Mouse (Mus musculus) intestine, postnatal 0 days (tissue): ENCODE measurements at regions not wholly inside any gene's neighbourhood (a gene's known extent, or its start where the extent isn't known, plus 50 kb on each side); places are given as distances from the start of the nearest gene placed in this dataset.

Source experiments
- ATAC-seq: fragments of 200-750 bp; cut with Nextera tagmentation; 2 replicates; pipeline ENCODE4 v1.8.0; 2017; ENCODE audit warnings: mild to moderate bottlenecking, moderate TSS enrichment, moderate library complexity
- H3K27ac ChIP-seq: fragments of 300-500 bp; sonication (generic); 2 replicates; pipeline ENCODE4 v1.5.1; 2014; ENCODE audit warnings: mild to moderate bottlenecking, low read depth, low read length, moderate library complexity
- H3K27me3 ChIP-seq: fragments of 300-500 bp; sonication (generic); replicated peaks from 2 replicates; pipeline ENCODE4 v1.6.1; 2014; ENCODE audit warnings: low read length, mixed read lengths; ENCODE audit not compliant: control insufficient read depth, insufficient read depth
- H3K36me3 ChIP-seq: fragments of 300-500 bp; sonication (generic); 2 replicates; pipeline ENCODE4 v1.6.1; 2014; ENCODE audit warnings: mild to moderate bottlenecking, moderate library complexity; ENCODE audit not compliant: control insufficient read depth, insufficient read depth
- H3K4me1 ChIP-seq: fragments of 300-500 bp; sonication (generic); replicated peaks from 2 replicates; pipeline ENCODE4 v1.6.1; 2014; ENCODE audit warnings: antibody characterized with exemption, low read length, mixed read lengths; ENCODE audit not compliant: control insufficient read depth, insufficient read depth
- H3K4me2 ChIP-seq: fragments of 300-500 bp; sonication (generic); replicated peaks from 2 replicates; pipeline ENCODE4 v1.6.1; 2014; ENCODE audit warnings: low read depth, mild to moderate bottlenecking, moderate library complexity
- H3K4me3 ChIP-seq: fragments of 300-500 bp; sonication (generic); 2 replicates; pipeline ENCODE4 v1.5.1; 2014; ENCODE audit warnings: low read depth, low read length
- H3K9ac ChIP-seq: fragments of 300-500 bp; sonication (generic); 2 replicates; pipeline ENCODE4 v1.6.1; 2014; ENCODE audit warnings: mild to moderate bottlenecking, low read depth, low read length
- H3K9me3 ChIP-seq: fragments of 300-500 bp; sonication (generic); 2 replicates; pipeline ENCODE4 v1.6.1; 2016; ENCODE audit warnings: mixed run types; ENCODE audit not compliant: control insufficient read depth
- CTCF ChIP-seq: sonication (generic); IDR thresholded peaks from 2 replicates; pipeline ENCODE4 v1.5.1; 2016; ENCODE audit warnings: low read depth, mild to moderate bottlenecking, control low read depth, antibody characterized with exemption, moderate library complexity
- WGBS: fragments of 180-500 bp; shearing (Covaris S2); extraction: QIAGEN DNeasy Blood & Tissue Kit; methylation state at CpG from one replicate; pipeline ENCODE4 v1.1.7; 2014; 5-methylcytosine and 5-hydroxymethylcytosine counted together

DNA sequence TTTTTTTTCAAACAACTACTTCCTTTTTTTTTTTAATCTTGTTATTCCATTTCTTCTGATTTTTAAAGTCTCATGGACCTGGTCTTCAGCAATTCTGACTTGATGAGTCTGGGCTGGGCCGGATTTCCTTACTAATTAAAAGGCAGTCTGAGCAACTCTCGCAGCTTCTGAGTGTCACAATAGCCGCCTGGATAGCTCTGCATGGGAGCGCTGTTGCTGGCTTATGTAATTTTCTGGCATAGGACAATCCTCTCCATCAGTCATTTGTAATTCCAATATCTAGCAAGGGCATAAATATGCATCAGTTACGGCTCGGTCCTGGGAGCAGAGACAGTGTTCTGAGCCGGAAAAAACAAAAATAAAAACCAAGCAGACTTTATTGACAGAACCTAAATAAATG, 165.5 kb upstream of the Runx1 start:
- no peak overlapping the region for H3K9ac ChIP-seq
- no peaks in the 10 kb centered on the region for H3K36me3 ChIP-seq
- no peaks in the 10 kb centered on the region for H3K4me1 ChIP-seq
- no peaks in the 10 kb centered on the region for H3K9me3 ChIP-seq
- TF ChIP-seq CTCF = no peak
- peaks cover 8% of the 10 kb centered on the region; the same call in 1 of the 2 replicates for H3K27me3 ChIP-seq
- 77% methylated on average over 7 of the region's 7 CpGs for WGBS
- H3K4me3 ChIP-seq = no peak overlapping the region
- H3K27ac ChIP-seq = no peak overlapping the region
- ATAC-seq = no peak
- no peak overlapping the region for H3K4me2 ChIP-seq

DNA sequence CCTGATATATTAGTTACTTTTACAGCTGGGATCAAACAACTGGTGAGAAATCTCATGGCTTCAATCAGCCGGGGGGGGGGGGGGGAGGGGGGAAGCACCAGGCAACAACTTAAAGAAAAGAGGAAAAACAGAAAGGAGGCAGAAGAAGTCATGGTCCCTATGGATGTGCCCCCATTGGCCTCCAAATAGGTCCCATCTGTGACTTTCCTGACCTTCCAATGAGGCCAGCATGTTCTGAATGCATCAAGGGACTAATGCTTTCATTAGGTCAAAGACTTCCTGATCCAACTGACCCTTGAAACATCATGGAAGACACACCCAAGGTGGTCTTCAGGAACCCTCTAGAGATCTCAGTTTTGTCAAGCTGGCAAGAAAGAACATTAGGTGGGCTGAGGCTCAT, 162.5 kb upstream of the Runx1 start:
- Histone ChIP-seq H3K9ac (no peak overlapping the region), H3K4me2 (no peak overlapping the region), H3K27ac (no peak overlapping the region), H3K36me3 (no peaks in the 10 kb centered on the region), H3K4me1 (no peaks in the 10 kb centered on the region), H3K27me3 (no peaks in the 10 kb centered on the region), H3K4me3 (no peak overlapping the region), H3K9me3 (no peaks in the 10 kb centered on the region)
- no peak for ATAC-seq
- TF ChIP-seq CTCF = no peak
- 80% methylated on average over 1 of the region's 1 CpGs for WGBS

GRCm38 (mm10) chr16:92988000-92988399, 162.1 kb upstream of the Runx1 start:
- Histone ChIP-seq H3K9me3 (no peaks in the 10 kb centered on the region), H3K4me2 (no peak overlapping the region), H3K27ac (no peak overlapping the region), H3K4me1 (no peaks in the 10 kb centered on the region), H3K4me3 (no peak overlapping the region), H3K36me3 (no peaks in the 10 kb centered on the region), H3K27me3 (no peaks in the 10 kb centered on the region), H3K9ac (no peak overlapping the region)
- no peak for ATAC-seq
- TF ChIP-seq CTCF = peak; percentile 54
- 88% methylated on average over 3 of the region's 3 CpGs for WGBS

GRCm38 (mm10) chr16:92985768-92986167, 159.8 kb upstream of the Runx1 start:
- 67% methylated on average over 6 of the region's 6 CpGs for WGBS
- no peak for TF ChIP-seq CTCF
- ATAC-seq = no peak

DNA sequence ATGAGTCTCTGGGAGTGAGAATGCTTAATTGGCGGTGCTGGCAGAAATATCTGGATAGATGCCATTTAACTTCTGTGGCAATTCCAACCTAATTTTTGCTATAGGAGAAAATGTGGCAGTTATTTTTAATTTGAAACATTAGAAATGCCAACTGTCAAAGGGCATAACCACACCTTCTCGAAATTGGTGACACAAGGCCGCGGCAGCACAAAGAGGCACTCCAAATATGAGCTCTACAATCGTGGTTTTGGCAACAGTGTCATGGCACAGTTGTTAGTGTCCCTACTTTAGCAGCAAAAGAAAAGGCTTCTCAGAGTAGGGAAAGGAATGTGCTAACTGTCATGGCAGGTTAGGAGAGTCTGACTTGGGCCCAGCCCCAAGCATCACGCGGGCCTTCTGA, 157.0 kb upstream of the Runx1 start:
- no peaks in the 10 kb centered on the region for H3K27me3 ChIP-seq
- H3K9ac ChIP-seq = no peak overlapping the region
- no peak overlapping the region for H3K4me2 ChIP-seq
- no peaks in the 10 kb centered on the region for H3K9me3 ChIP-seq
- 92% methylated on average over 7 of the region's 7 CpGs for WGBS
- no peak overlapping the region for H3K27ac ChIP-seq
- H3K4me1 ChIP-seq = no peaks in the 10 kb centered on the region
- ATAC-seq = no peak
- no peak overlapping the region for H3K4me3 ChIP-seq
- no peaks in the 10 kb centered on the region for H3K36me3 ChIP-seq
- TF ChIP-seq CTCF = no peak

More at GRCm38 (mm10) chr16:92985768-92986167, 159.8 kb upstream of the Runx1 start:
- Histone ChIP-seq H3K4me3 (no peak overlapping the region), H3K9me3 (no peaks in the 10 kb centered on the region), H3K27ac (no peak overlapping the region), H3K4me2 (no peak overlapping the region), H3K9ac (no peak overlapping the region), H3K36me3 (no peaks in the 10 kb centered on the region), H3K4me1 (no peaks in the 10 kb centered on the region), H3K27me3 (no peaks in the 10 kb centered on the region)

- ATAC-seq = no peak
- TF ChIP-seq CTCF = no peak
- Histone ChIP-seq H3K9me3 (no peaks in the 10 kb centered on the region), H3K9ac (no peak overlapping the region), H3K4me3 (no peak overlapping the region), H3K4me1 (no peaks in the 10 kb centered on the region), H3K4me2 (no peak overlapping the region), H3K27me3 (no peaks in the 10 kb centered on the region), H3K27ac (no peak overlapping the region), H3K36me3 (no peaks in the 10 kb centered on the region)
- 80% methylated on average over 11 of the region's 11 CpGs for WGBS
These were observed 153.8 kb upstream of the Runx1 start for GRCm38 (mm10) chr16:92979620-92980330.
